ENCODE assay signal across 18 mouse cellular contexts in the genomic region with DNA sequence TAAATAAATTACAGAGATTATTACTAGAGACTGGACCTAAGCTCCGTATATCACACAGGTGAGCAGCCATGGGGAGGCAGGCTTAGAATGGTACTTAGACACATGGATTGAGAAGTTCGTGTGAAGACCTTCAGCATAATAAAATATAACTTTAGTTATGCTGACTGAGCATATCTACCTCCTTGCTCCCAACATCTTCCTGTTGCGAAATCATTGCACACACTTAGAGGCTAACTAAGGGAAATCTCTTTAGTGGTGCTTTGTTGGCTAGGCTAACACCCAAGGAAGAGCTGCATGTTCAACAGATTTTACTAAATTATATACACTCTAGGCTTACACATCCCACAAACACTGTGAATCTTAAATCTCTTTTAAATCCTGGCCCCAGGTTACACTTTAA. TPM values are rescaled to one million over a fixed set of nuclear protein-coding genes. Genes with fewer than 3 reads are reported as not detected.
"Had no signal": no experiment of that assay in that cellular context is flagged by ENCODE, and none has a peak within 500 bp of the region (broad histone marks: within the 10 kb centered on the region; RNA-seq: fewer than 3 reads in every experiment).

No protein-coding gene starts in this region.

- DNase-seq: kidney, adult 2 months; kidney, postnatal 25 days; layer of hippocampus, postnatal 36 days; lung, adult 18-20 months; lung, postnatal 10 days; lung, postnatal 36 days; right cerebral cortex, postnatal 25 days; spleen, adult 18-20 months; thymus, postnatal 25 days had no signal

- H3K27me3 ChIP-seq: lung, embryonic 15.5 days; midbrain, embryonic 12.5 days; midbrain, embryonic 15.5 days; neural tube, embryonic 12.5 days; neural tube, embryonic 15.5 days; stomach, embryonic 15.5 days had no signal

- ATAC-seq: midbrain, embryonic 15.5 days had no signal

- H3K36me3 ChIP-seq: lung, embryonic 15.5 days; midbrain, embryonic 12.5 days; midbrain, embryonic 15.5 days; neural tube, embryonic 12.5 days; neural tube, embryonic 15.5 days; stomach, embryonic 15.5 days had no signal

- H3K4me3 ChIP-seq: left cerebral cortex, adult 2 months; lung, embryonic 15.5 days; midbrain, embryonic 12.5 days; midbrain, embryonic 15.5 days; neural tube, embryonic 12.5 days; neural tube, embryonic 15.5 days; stomach, embryonic 15.5 days had no signal

RNA-seq across cellular contexts. Expression of gene Kif27, which starts 7.5 kb away (rescaled TPM):
- total RNA-seq: megakaryocyte, adult 5-6 weeks had no signal
- polyA plus RNA-seq: liver, adult 2 months had no signal
